Mouse (Mus musculus) heart, embryonic 12.5 days (tissue): ENCODE results near the gene Dcxr. TPM values are rescaled to one million over a fixed set of nuclear protein-coding genes. Genes with fewer than 3 reads are reported as not detected.
A peak's percentile ranks its signal among the peaks of the same experiment; 100 is the strongest.
"Not testable (repeated sequence)": the region's sequence is repeated elsewhere in the genome, so short reads cannot be mapped to it uniquely, and the experiment has no call there.

ENCODE experiments used
- ATAC-seq: fragments of 200-750 bp; cut with Nextera tagmentation; 2 replicates; pipeline ENCODE4 v1.8.0; 2017; ENCODE audit warnings: moderate TSS enrichment, moderate library complexity; ENCODE audit not compliant: insufficient number of reproducible peaks, low FRiP score
- H3K27ac ChIP-seq: fragments of 300-500 bp; sonication (generic); 2 replicates; pipeline ENCODE4 v1.5.1; 2016; ENCODE audit warnings: mild to moderate bottlenecking, moderate library complexity; ENCODE audit not compliant: poor library complexity, severe bottlenecking
- H3K27me3 ChIP-seq: fragments of 300-500 bp; sonication (generic); replicated peaks from 2 replicates; pipeline ENCODE4 v1.6.1; 2016; ENCODE audit warnings: mild to moderate bottlenecking, moderate library complexity
- H3K36me3 ChIP-seq: fragments of 300-500 bp; sonication (generic); 2 replicates; pipeline ENCODE4 v1.6.1; 2016; ENCODE audit warnings: mild to moderate bottlenecking, moderate library complexity
- H3K4me1 ChIP-seq: fragments of 300-500 bp; sonication (generic); replicated peaks from 2 replicates; pipeline ENCODE4 v1.6.1; 2016; ENCODE audit warnings: mild to moderate bottlenecking
- H3K4me2 ChIP-seq: fragments of 300-500 bp; sonication (generic); 2 replicates; pipeline ENCODE4 v1.6.1; 2016; ENCODE audit warnings: mild to moderate bottlenecking, moderate library complexity
- H3K4me3 ChIP-seq: fragments of 300-500 bp; sonication (generic); 2 replicates; pipeline ENCODE4 v1.5.1; 2016; ENCODE audit warnings: mild to moderate bottlenecking
- H3K9ac ChIP-seq: fragments of 300-500 bp; sonication (generic); 2 replicates; pipeline ENCODE4 v1.6.1; 2016; ENCODE audit warnings: mild to moderate bottlenecking, moderate library complexity
- H3K9me3 ChIP-seq: fragments of 300-500 bp; sonication (generic); replicated peaks from 2 replicates; pipeline ENCODE4 v1.6.1; 2016; ENCODE audit warnings: mild to moderate bottlenecking, moderate library complexity
- WGBS: fragments of 180-500 bp; shearing (Covaris S2); methylation state at CpG from one replicate; pipeline ENCODE4 v1.1.7; 2016; 5-methylcytosine and 5-hydroxymethylcytosine counted together
- polyA plus RNA-seq: library from polyadenylated mRNA; unstranded; fragments of >200 nt; fragmentation: Nextera tagmentation; extraction: Ambion mirVana; gene quantifications from 2 replicates; pipeline ENCODE4 v1.2.1, GENCODE M21; 2016

Dcxr gene
- polyA plus RNA-seq, 1 experiment from 2014 or later = 5.4 TPM

- Histone ChIP-seq H3K36me3 (peaks cover 81% of the 10 kb centered on the region), H3K4me3 (no peak overlapping the region), H3K9ac (no peak overlapping the region), H3K27me3 (no peaks in the 10 kb centered on the region), H3K9me3 (no peaks in the 10 kb centered on the region), H3K4me1 (peaks cover 10% of the 10 kb centered on the region; the same call in 1 of the 2 replicates), H3K4me2 (no peak overlapping the region), H3K27ac (no peak overlapping the region)
- ATAC-seq = no peak
- 69% methylated on average over 2 of the region's 2 CpGs for WGBS
Observed at GRCm38 (mm10) chr11:120684660-120685059, 42.4 kb downstream of the Dcxr start.

DNA sequence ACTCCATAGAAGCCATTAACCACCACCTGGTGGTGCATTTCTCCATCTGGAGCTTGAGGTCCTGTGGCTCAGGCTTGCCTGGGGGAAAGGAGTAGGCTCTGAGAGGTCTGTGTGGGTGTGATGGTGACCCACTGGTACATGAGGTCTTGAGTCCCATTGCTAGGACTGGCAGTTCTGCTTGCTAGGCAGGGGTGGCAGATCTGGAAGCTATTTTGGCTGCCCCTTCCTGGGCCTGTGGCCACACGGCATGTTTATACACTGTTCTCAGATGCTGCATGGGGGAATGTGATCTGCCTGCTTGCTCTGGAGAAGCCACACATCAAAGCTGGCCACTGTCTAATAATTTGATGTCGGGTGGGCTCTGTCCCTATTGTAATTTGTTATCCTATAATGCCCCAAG, 43.0 kb downstream of the Dcxr start:
- H3K9ac ChIP-seq = no peak overlapping the region
- H3K27me3 ChIP-seq = no peaks in the 10 kb centered on the region
- no peak overlapping the region for H3K27ac ChIP-seq
- no peaks in the 10 kb centered on the region for H3K9me3 ChIP-seq
- H3K36me3 ChIP-seq = peaks cover 79% of the 10 kb centered on the region
- no peak overlapping the region for H3K4me2 ChIP-seq
- 91% methylated on average over 2 of the region's 2 CpGs for WGBS
- no peak for ATAC-seq
- no peak overlapping the region for H3K4me3 ChIP-seq
- peaks cover 10% of the 10 kb centered on the region; the same call in 1 of the 2 replicates for H3K4me1 ChIP-seq

- H3K36me3 ChIP-seq = peaks cover 76% of the 10 kb centered on the region
- 83% methylated on average over 3 of the region's 3 CpGs for WGBS
- ATAC-seq = no peak
Observed at GRCm38 (mm10) chr11:120683536-120683935, 43.5 kb downstream of the Dcxr start.

GRCm38 (mm10) chr11:120682683-120683082, 44.4 kb downstream of the Dcxr start:
- Histone ChIP-seq H3K27me3 (no peaks in the 10 kb centered on the region), H3K4me2 (no peak overlapping the region), H3K9me3 (no peaks in the 10 kb centered on the region), H3K36me3 (peaks cover 76% of the 10 kb centered on the region), H3K9ac (no peak overlapping the region), H3K27ac (no peak overlapping the region), H3K4me1 (peaks cover 10% of the 10 kb centered on the region; the same call in 1 of the 2 replicates), H3K4me3 (no peak overlapping the region)
- ATAC-seq = no peak
- 89% methylated on average over 5 of the region's 5 CpGs for WGBS

More at GRCm38 (mm10) chr11:120683536-120683935, 43.5 kb downstream of the Dcxr start:
- no peak overlapping the region for H3K27ac ChIP-seq
- H3K27me3 ChIP-seq = no peaks in the 10 kb centered on the region
- no peaks in the 10 kb centered on the region for H3K9me3 ChIP-seq
- no peak overlapping the region for H3K4me3 ChIP-seq
- peaks cover 10% of the 10 kb centered on the region; the same call in 1 of the 2 replicates for H3K4me1 ChIP-seq
- no peak overlapping the region for H3K9ac ChIP-seq
- H3K4me2 ChIP-seq = no peak overlapping the region

DNA sequence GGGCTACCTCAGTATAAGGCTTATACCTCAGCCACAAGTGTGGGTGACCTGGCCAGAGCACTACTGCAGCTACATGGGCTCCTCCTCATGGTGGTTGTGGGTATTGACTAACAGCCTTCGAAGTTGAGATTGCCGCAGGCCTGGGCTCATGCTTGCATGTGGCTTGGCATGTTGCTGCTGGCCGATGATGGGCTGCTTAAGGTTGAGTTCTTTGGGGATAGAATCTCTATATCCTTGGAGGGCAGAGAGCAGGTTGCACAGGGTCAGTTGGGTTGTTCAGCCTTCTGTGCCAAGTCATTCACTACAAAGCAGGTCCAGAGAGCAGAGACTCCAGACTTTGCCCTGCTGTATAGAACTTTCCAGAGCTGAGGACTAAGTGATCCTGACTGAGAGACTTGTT, 47.2 kb downstream of the Dcxr start:
- H3K36me3 ChIP-seq = peaks cover 72% of the 10 kb centered on the region
- 0 out of 2 replicates have a peak, but pooled peaks have one; percentile 39 for ATAC-seq
- 68% methylated on average over 3 of the region's 3 CpGs for WGBS

GRCm38 (mm10) chr11:120676951-120677350, 50.1 kb downstream of the Dcxr start:
- Histone ChIP-seq H3K9me3 (no peaks in the 10 kb centered on the region), H3K27me3 (no peaks in the 10 kb centered on the region), H3K4me3 (no peak overlapping the region), H3K27ac (no peak overlapping the region), H3K4me2 (no peak overlapping the region), H3K4me1 (peaks cover 16% of the 10 kb centered on the region), H3K36me3 (peaks cover 46% of the 10 kb centered on the region), H3K9ac (0 out of 2 replicates have a peak overlapping the region, but pooled peaks have one; percentile 33)
- WGBS = 80% methylated on average over 4 of the region's 4 CpGs
- ATAC-seq = no peak

More for the DNA sequence above, 47.2 kb downstream of the Dcxr start:
- Histone ChIP-seq H3K4me1 (peaks cover 14% of the 10 kb centered on the region), H3K27me3 (no peaks in the 10 kb centered on the region), H3K27ac (no peak overlapping the region), H3K4me2 (no peak overlapping the region), H3K9me3 (no peaks in the 10 kb centered on the region), H3K4me3 (no peak overlapping the region), H3K9ac (no peak overlapping the region)

DNA sequence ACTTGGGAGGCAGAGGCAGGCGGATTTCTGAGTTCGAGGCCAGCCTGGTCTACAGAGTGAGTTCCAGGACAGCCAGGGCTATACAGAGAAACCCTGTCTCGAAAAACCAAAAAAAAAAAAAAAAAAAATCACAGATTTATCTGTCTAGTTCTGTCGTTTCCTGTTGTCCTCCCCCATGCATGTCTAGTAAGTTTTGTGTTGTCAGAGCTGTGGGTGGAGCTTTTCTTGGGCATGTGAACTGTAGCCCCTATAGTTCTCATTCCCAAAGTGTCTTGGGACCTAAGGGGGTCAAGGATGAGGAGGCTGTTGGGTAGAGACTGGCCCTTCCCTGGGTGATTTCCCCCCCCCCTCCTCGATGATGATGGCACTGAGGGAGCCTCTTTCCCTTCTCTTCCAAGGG, 51.2 kb downstream of the Dcxr start:
- ATAC-seq, H3K27me3 ChIP-seq, H3K27ac ChIP-seq, H3K4me2 ChIP-seq, H3K4me3 ChIP-seq, H3K9ac ChIP-seq, H3K9me3 ChIP-seq: not testable (repeated sequence)
- Histone ChIP-seq H3K36me3 (peaks cover 39% of the 10 kb centered on the region), H3K4me1 (peaks cover 16% of the 10 kb centered on the region)
- 69% methylated on average over 5 of the region's 5 CpGs for WGBS

Other genes starting within 250 kb of the Dcxr start
- 208 and 219 TPM in 2 replicates for gene Mrpl12, start 242.7 kb downstream of the Dcxr start, polyA plus RNA-seq
- 44.2 and 46.2 TPM in 2 replicates for gene Slc25a10, start 235.4 kb downstream of the Dcxr start, polyA plus RNA-seq
- gene Gcgr, start 196.6 kb downstream of the Dcxr start, polyA plus RNA-seq = 1.2 and 1.4 TPM in 2 replicates
- gene Mcrip1, start 177.6 kb downstream of the Dcxr start, polyA plus RNA-seq = 126 and 130 TPM in 2 replicates
- gene Ppp1r27, start 176.1 kb downstream of the Dcxr start, polyA plus RNA-seq = not detected in 2 replicates
- 478 and 480 TPM in 2 replicates for gene P4hb, start 154.0 kb downstream of the Dcxr start, polyA plus RNA-seq
- 422 and 442 TPM in 2 replicates for gene Arhgdia, start 145.7 kb downstream of the Dcxr start, polyA plus RNA-seq
- 356 and 361 TPM in 2 replicates for gene Alyref, start 128.9 kb downstream of the Dcxr start, polyA plus RNA-seq
- 174 and 175 TPM in 2 replicates for gene Anapc11, start 128.9 kb downstream of the Dcxr start, polyA plus RNA-seq
- gene Npb, start 118.8 kb downstream of the Dcxr start, polyA plus RNA-seq = 13.6 and 20.3 TPM in 2 replicates
- gene Pcyt2, start 109.3 kb downstream of the Dcxr start, polyA plus RNA-seq = 82.1 and 82.9 TPM in 2 replicates
- 20.1 and 20.4 TPM in 2 replicates for gene Sirt7, start 102.0 kb downstream of the Dcxr start, polyA plus RNA-seq
- gene Mafg, start 93.7 kb downstream of the Dcxr start, polyA plus RNA-seq = 27.9 and 31.5 TPM in 2 replicates
- 23.1 and 23.9 TPM in 2 replicates for gene Pycr1, start 83.5 kb downstream of the Dcxr start, polyA plus RNA-seq
- 9.8 and 10.9 TPM in 2 replicates for gene Myadml2, start 79.1 kb downstream of the Dcxr start, polyA plus RNA-seq
- 4.7 and 5.2 TPM in 2 replicates for gene Notum, start 66.1 kb downstream of the Dcxr start, polyA plus RNA-seq
- 103 and 114 TPM in 2 replicates for gene Aspscr1, start 54.3 kb downstream of the Dcxr start, polyA plus RNA-seq
- gene Cenpx, start 13.5 kb downstream of the Dcxr start, polyA plus RNA-seq = 117 and 119 TPM in 2 replicates
- gene Lrrc45, start 13.4 kb downstream of the Dcxr start, polyA plus RNA-seq = 35.2 and 37.0 TPM in 2 replicates
- gene Rac3, start 5.8 kb downstream of the Dcxr start, polyA plus RNA-seq = 7.6 and 8.4 TPM in 2 replicates
- 1.1 and 1.9 TPM in 2 replicates for gene Cbr2, start 4.8 kb upstream of the Dcxr start, polyA plus RNA-seq
- 3.5 and 5.3 TPM in 2 replicates for gene Hmga1b, start 35.5 kb upstream of the Dcxr start, polyA plus RNA-seq
- gene Rfng, start 56.9 kb upstream of the Dcxr start, polyA plus RNA-seq = 23.2 and 24.9 TPM in 2 replicates
- gene Gps1, start 57.0 kb upstream of the Dcxr start, polyA plus RNA-seq = 139 and 140 TPM in 2 replicates
- 48.0 and 48.3 TPM in 2 replicates for gene Dus1l, start 69.1 kb upstream of the Dcxr start, polyA plus RNA-seq
- gene Fasn, start 97.3 kb upstream of the Dcxr start, polyA plus RNA-seq = 45.1 and 47.5 TPM in 2 replicates
- 4.7 and 4.9 TPM in 2 replicates for gene Ccdc57, start 205.6 kb upstream of the Dcxr start, polyA plus RNA-seq
- gene Slc16a3, start 221.2 kb upstream of the Dcxr start, polyA plus RNA-seq = 289 and 290 TPM in 2 replicates